In genomic region chr14:56358422-56358821, GRCm38 (mm10) we compare ENCODE assay signal across 31 mouse cellular contexts. TPM values are rescaled to one million over a fixed set of nuclear protein-coding genes. Genes with fewer than 3 reads are reported as not detected.
"Had no signal": no experiment of that assay in that cellular context is flagged by ENCODE, and none has a peak within 500 bp of the region (broad histone marks: within the 10 kb centered on the region; RNA-seq: fewer than 3 reads in every experiment).

No protein-coding gene starts in this region.

- ATAC-seq: liver, embryonic 12.5 days; liver, postnatal 0 days; midbrain, embryonic 13.5 days; midbrain, embryonic 15.5 days; midbrain, embryonic 16.5 days had no signal

- H3K9me3 ChIP-seq: limb, embryonic 10.5 days; limb, embryonic 12.5 days; limb, embryonic 13.5 days; limb, embryonic 15.5 days; liver, embryonic 12.5 days; liver, embryonic 13.5 days; liver, embryonic 15.5 days; megakaryocyte, embryonic 14.5 days; midbrain, embryonic 10.5 days; midbrain, embryonic 12.5 days; midbrain, embryonic 13.5 days; midbrain, embryonic 15.5 days; neural tube, embryonic 12.5 days; neural tube, embryonic 13.5 days had no signal

- H3K9ac ChIP-seq: limb, embryonic 12.5 days; limb, embryonic 13.5 days; limb, embryonic 15.5 days; liver, embryonic 12.5 days; liver, embryonic 13.5 days; liver, embryonic 14.5 days; liver, embryonic 15.5 days; liver, postnatal 0 days; midbrain, embryonic 12.5 days; midbrain, embryonic 13.5 days; midbrain, embryonic 15.5 days; neural tube, embryonic 12.5 days; neural tube, embryonic 13.5 days had no signal

- H3K27ac ChIP-seq: left cerebral cortex, adult 2 months; limb, embryonic 10.5 days; limb, embryonic 12.5 days; limb, embryonic 13.5 days; limb, embryonic 15.5 days; liver, embryonic 12.5 days; liver, embryonic 13.5 days; liver, embryonic 14.5 days; liver, embryonic 15.5 days; macrophage; midbrain, embryonic 10.5 days; midbrain, embryonic 12.5 days; midbrain, embryonic 13.5 days; midbrain, embryonic 15.5 days; neural tube, embryonic 12.5 days; neural tube, embryonic 13.5 days had no signal

- DNase-seq: layer of hippocampus, postnatal 36 days; left cerebral cortex, postnatal 4 days; liver; liver, embryonic 13.5 days; liver, postnatal 0 days; lung, adult 2 months; lung, postnatal 4 days; midbrain, embryonic 14.5 days had no signal

- H3K4me3 ChIP-seq: left cerebral cortex, adult 2 months; limb, embryonic 10.5 days; limb, embryonic 12.5 days; limb, embryonic 13.5 days; limb, embryonic 15.5 days; liver, embryonic 12.5 days; liver, embryonic 13.5 days; liver, embryonic 15.5 days; megakaryocyte, embryonic 14.5 days; midbrain, embryonic 10.5 days; midbrain, embryonic 12.5 days; midbrain, embryonic 13.5 days; midbrain, embryonic 15.5 days; myocyte; neural tube, embryonic 12.5 days; neural tube, embryonic 13.5 days had no signal

- H3K4me1 ChIP-seq: limb, embryonic 10.5 days; limb, embryonic 12.5 days; limb, embryonic 13.5 days; limb, embryonic 15.5 days; liver, embryonic 12.5 days; liver, embryonic 13.5 days; liver, embryonic 15.5 days; megakaryocyte, embryonic 14.5 days; midbrain, embryonic 10.5 days; midbrain, embryonic 12.5 days; midbrain, embryonic 13.5 days; midbrain, embryonic 15.5 days; neural tube, embryonic 12.5 days; neural tube, embryonic 13.5 days had no signal

- H3K36me3 ChIP-seq: limb, embryonic 10.5 days; limb, embryonic 12.5 days; limb, embryonic 13.5 days; limb, embryonic 15.5 days; liver, embryonic 12.5 days; liver, embryonic 13.5 days; liver, embryonic 15.5 days; midbrain, embryonic 10.5 days; midbrain, embryonic 12.5 days; midbrain, embryonic 13.5 days; midbrain, embryonic 15.5 days; neural tube, embryonic 12.5 days; neural tube, embryonic 13.5 days had no signal

- H3K4me2 ChIP-seq: limb, embryonic 12.5 days; limb, embryonic 13.5 days; limb, embryonic 15.5 days; liver, embryonic 11.5 days; liver, embryonic 12.5 days; liver, embryonic 13.5 days; liver, embryonic 15.5 days; midbrain, embryonic 11.5 days; midbrain, embryonic 12.5 days; midbrain, embryonic 13.5 days; midbrain, embryonic 15.5 days; neural tube, embryonic 12.5 days; neural tube, embryonic 13.5 days had no signal

RNA-seq across cellular contexts. Expression of gene Atp12a, which starts 6.4 kb away (rescaled TPM):
- polyA plus RNA-seq: limb, embryonic 10.5 days; limb, embryonic 12.5 days; liver, embryonic 12.5 days; liver, embryonic 13.5 days; liver, embryonic 14.5 days; liver, embryonic 15.5 days; liver, embryonic 16.5 days; liver, postnatal 0 days; macrophage; midbrain, embryonic 10.5 days; myocyte; neural tube, embryonic 11.5 days; neural tube, embryonic 12.5 days had no signal

RNA-seq across cellular contexts. Expression of gene Rnf17, which starts 44.0 kb away (rescaled TPM):
- polyA plus RNA-seq: liver, adult 2 months; lung, adult 2 months; myocyte had no signal
